Mouse (Mus musculus) fibroblast of lung, adult 2 months (primary cell): ENCODE data around the gene Yipf3.

ENCODE experiments used
- DNase-seq: peaks from one replicate; pipeline ENCODE4 v3.0.0-alpha.2; 2011; ENCODE audit warnings: low read depth

Gene Yipf3

GRCm38 (mm10) chr17:46255147-46255546 lies 7.3 kb downstream of the Yipf3 start:
- DNase-seq, result no peak

GRCm38 (mm10) chr17:46258279-46259053 lies 10.6 kb downstream of the Yipf3 start:
- no peak for DNase-seq

DNA sequence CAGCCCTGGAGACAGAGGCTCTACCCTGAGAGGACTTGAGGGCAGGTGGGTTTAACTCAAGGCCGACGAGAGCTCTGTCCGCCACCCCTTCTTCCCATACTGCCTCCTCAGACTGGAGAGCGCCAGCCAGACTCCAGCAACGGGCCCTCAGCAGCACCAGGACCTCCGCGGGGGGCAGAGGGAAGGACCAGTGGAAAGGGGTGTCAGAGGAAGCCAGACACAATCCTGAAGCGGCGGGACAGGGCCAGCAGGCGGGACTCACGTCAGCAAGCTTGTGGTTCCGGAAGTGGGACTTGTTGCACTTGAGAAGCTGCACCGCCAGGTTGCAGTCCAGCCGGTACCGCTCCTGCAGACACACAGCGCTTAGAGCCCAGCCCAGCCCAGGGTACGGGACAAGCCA lies 11.8 kb downstream of the Yipf3 start:
- DNase-seq, result no peak

DNA sequence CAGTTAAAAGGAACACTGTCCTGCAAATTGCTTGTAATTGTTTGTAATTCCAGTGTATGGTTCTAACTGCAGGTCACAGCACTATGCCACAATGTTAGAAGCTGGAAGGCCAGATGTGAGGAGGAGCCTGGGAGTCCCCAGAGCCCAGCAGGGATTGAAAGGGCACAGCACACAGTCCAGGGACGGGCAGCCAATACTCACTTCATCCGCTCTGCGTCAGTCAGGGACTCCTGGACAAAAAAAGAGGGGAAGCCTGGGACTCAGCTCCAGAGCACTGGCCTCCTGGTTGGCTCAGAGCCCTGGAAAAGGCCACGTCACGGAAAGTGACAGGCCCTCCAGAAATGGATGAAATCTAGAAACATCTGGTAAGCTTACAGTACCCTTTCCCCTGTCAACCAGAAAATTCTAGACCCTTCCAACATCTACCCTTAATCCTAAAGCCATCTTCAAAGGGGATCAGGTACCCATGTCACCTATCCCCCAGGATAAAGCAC lies 14.4 kb downstream of the Yipf3 start:
- no peak for DNase-seq

DNA sequence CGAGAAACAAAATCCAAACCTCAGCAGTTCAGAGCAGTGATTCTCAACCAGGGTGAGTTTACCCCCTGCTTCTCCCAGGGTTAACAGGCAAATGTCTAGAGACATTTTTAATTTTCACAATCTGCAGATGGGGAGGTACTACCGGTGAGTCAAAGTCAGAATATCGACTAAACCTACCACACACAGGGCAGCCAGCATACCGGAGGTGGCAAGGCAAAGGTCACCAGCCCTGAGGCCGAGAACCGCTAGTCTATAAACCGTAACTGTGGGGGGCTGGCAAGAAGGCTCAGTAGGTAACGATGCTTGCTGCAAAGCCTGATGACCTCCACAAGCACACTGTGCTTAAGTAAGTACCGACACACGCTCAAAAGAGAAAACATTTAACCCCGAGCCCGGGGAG lies 17.6 kb downstream of the Yipf3 start:
- no peak for DNase-seq

- DNase-seq, result peak; percentile 63
Observed at GRCm38 (mm10) chr17:46265918-46266618, 18.2 kb downstream of the Yipf3 start.

DNA sequence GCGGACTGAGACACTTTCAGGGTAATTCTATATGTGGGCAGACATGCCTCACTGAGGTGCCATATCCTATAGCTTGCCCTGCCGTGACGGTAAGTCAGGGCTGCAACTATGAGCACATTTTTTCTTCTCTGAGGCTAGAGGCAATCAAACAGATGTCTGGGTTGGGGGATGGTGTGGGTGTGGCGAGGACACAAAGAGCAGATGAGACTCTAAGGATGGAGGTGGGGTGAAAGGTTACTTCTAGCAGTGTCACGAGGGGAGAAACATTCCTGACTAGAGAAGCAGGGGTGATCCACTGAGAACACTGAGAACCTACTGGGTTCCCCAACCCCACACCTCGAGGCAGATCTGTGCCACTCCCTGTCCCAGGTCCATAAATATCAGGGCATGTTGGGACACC lies 19.1 kb downstream of the Yipf3 start:
- no peak for DNase-seq

DNA sequence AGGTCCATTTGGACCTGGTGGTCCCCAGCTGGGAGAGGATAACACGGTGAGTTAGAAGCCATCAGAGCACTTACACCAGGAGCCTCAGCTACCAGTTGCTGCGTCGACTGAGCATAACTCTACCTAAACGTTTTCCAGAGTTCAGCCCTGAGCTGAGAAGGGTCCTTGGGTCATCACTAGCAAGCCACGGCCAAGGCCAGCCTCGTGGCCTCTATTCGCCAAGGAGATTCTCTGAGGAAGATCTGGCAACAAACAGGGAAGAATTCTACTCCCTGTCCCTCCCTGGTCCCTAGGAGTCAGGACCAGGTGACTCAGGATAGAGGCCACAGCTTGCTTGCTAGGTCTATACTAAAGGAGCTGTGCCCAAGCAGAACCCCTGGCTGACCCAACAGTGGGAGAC lies 19.6 kb downstream of the Yipf3 start:
- DNase-seq, result no peak

- DNase-seq, result no peak
Observed at GRCm38 (mm10) chr17:46268026-46268720, 20.3 kb downstream of the Yipf3 start.

DNA sequence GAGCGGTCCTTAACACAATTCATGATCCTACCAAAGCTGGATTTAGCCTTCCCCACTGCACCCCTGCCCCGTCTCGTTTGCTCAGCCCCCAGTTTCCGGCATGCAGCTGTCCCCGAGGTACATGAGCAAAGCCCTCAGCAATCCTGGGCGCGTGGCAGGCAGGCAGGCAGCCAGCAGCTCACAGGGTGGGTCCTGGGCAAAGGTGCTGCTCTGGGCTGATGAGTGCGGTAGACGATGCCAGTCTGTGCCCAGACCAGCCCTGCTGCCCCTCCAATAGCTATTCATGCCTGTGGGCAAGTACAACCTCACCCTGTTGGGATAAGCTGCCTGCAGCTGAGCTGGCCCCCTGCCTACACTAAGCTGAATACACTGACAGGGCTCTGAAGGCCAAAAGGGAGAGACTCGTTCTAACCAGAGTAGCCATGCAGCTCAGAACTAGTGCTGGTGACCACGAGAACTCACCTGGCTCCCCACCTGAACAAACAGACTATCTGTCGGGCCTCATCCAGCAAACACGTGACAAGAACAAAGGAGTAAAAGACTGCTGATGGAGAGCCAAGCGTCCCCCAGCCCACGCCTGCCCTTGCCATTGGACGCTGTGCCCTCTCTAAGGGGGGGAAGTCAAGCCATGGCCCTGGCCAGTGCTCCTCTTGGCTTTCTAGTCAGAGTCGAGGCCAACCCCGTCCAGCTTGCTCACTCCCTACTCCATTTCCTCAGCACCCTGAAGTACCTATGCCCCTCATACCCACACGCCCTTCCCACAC lies 22.1 kb downstream of the Yipf3 start:
- DNase-seq, result peak; percentile 65

- DNase-seq, result no peak
Observed at GRCm38 (mm10) chr17:46272058-46272457, 24.2 kb downstream of the Yipf3 start.

- DNase-seq, result no peak
Observed at GRCm38 (mm10) chr17:46272675-46273074, 24.8 kb downstream of the Yipf3 start.

- peak; percentile 86 for DNase-seq
Observed at GRCm38 (mm10) chr17:46273803-46274236, 25.9 kb downstream of the Yipf3 start.

DNA sequence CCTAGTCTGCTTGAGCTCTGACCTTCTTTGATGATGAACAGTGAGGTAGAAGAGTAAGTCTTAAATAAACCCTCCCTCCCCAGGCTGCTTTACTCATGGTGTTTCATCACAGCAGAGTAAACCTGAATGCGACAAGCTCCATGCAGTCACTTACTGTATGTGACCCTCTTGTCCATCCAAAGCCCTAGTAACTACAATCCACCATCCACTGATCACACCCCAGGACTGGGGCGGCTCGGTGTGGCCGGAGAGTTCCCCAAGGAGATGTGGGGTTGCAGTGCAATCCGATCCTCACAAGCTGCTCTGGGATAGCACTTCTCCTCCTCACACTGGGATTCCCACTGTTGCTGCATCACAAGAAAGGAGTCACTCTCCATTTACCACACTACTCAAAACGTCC lies 26.6 kb downstream of the Yipf3 start:
- no peak for DNase-seq

DNA sequence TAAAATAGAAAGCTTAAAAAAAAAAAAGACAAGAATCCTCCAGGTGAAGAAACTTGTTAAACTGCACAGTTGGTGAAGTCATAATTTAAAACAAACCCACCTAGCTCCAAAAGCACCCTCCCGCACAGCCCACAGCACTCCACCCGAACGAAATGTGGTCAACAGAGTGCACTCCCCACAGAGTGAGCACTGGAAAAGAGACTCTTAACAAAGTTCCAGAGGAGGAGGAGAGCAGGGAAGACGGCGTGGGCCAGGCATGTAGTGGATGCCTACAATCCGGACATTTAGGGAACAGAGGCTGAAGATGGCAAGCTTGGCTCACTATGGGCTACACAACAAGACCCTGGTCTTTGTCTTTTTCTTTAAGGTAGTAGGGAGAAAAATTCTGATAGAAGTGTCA lies 27.2 kb downstream of the Yipf3 start:
- no peak for DNase-seq

DNA sequence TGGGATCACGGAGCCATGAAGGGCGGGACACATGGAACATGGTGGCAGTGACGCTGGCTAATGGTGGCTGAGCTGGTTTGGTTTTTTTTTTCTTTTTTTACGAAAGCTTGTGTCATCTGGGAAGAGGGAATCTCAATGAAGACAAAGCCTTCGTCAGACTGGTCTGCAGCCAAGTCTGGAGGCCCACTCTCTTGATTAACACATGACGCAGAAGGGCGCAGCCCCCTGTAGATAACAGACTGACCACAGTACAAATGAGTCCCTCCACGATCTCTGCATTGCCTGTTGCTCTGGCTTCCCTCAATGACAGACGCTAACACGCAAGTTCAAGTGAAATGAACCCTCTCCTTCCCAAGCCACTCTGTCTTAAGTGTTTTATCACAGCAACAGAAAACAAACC lies 27.6 kb downstream of the Yipf3 start:
- no peak for DNase-seq

- no peak for DNase-seq
Observed at GRCm38 (mm10) chr17:46277586-46277985, 29.7 kb downstream of the Yipf3 start.

DNA sequence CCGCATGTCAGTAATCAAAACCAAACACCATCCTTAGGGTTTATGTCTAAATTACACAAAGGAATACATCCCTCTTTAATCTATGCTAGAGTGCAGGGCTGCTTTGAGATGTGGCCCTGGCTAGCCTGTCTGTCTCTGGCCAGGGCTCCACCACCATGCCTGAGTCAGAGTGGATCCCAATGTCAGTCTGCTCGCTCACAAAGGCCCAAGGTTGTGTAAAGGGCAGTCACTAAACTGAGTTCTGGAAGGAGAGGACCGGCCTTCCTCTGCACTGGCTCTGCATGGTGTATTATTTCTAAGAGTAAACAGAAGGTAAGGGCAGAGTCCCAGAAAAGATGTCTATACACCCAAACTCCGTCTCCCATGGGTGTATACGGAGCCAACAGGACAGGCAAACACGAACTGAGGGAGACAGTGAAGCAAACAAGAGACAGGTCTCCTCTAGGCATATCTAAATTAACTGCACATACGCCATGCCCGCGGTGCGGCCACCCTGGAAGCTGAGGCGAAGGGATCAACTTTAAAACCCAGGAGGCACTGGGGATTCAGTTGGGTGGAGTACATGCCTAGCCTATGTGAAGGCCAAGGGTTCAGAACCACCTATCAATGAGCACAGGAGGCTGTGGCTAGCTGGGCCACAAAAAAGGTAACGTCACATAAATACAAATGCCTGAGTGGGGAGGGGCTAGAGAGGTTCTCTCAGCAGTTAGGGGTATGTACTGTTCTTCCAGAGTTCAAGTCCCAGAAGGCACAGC lies 30.3 kb downstream of the Yipf3 start:
- no peak for DNase-seq

DNA sequence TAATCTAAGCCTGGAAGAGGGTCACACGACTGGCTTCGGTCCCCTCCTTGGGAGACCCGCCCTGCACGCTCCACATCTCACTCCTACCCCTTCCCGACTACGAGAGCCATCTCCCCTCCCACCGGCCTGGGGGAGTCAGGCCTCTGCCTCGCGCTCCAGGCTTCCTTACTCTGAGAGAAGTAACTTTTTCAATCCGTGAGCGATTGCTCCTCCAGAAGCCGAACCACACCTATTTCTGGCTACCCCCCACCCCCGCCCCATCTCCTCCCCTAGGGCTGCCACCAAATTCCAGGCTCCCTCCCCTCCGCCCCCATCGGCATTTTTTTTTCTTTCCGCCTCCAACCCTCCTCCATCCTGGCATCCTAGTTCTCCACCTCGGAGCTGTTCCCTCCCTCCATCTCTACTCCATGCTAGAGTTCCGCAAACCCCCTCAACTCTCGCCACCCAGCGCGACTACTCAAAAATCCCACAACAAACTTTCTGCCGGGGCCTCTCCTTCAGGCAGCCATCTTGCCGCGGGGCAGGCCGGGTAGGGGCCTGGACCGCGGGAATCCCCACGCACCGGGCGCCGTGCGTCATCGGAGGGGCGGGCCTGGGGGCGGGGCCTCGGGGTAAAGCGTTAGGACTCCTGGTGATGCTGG lies 34.7 kb downstream of the Yipf3 start, which contains the start of gene Tjap1:
Tjap1 (minus strand) TSS at position 544 of the 641 bp plus-strand sequence.
- peak; percentile 57 for DNase-seq

- no peak for DNase-seq
Observed at GRCm38 (mm10) chr17:46283140-46283539, 35.3 kb downstream of the Yipf3 start.

DNA sequence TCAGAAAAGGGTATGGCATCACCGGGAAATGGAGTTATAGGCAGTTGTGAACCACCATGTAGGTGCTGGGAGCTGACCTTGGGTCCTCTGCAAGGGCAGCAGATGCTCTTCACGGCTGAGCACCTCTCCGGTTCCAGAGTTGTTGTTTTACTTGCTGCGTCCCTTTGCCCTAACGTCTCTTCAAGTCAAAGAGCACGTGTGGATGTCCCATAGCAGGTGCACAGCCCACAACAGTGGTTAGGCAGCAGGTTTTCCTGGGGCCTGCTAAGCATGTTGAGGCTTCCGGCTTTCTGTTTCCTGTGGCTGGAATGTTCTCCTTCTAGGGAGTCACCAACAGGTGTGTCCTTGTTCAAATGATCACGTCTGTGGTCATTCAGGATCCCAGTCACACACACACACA lies 36.0 kb downstream of the Yipf3 start:
- no peak for DNase-seq
